Mouse (Mus musculus) bone marrow macrophage, adult 2 months (primary cell): ENCODE measurements around the gene Chrd.

ENCODE experiments used
- CTCF ChIP-seq: IDR thresholded peaks from 2 replicates; pipeline ENCODE4 v1.5.1; 2012; ENCODE audit warnings: low read depth, mild to moderate bottlenecking, low read length, moderate library complexity
- POLR2A ChIP-seq: IDR thresholded peaks from 2 replicates; pipeline ENCODE4 v1.6.1; 2012; ENCODE audit warnings: mild to moderate bottlenecking, low read depth, low read length, borderline replicate concordance

GRCm38 (mm10) chr16:20791803-20792202, 58.9 kb downstream of the Chrd start:
- TF ChIP-seq POLR2A (no peak), CTCF (no peak)
